Mouse (Mus musculus) heart, embryonic 15.5 days (tissue): ENCODE measurements around the gene Szrd1. TPM values are rescaled to one million over a fixed set of nuclear protein-coding genes. Genes with fewer than 3 reads are reported as not detected.

Experiments
- ATAC-seq: fragments of 200-750 bp; cut with Nextera tagmentation; replicated peaks from 2 replicates; pipeline ENCODE4 v1.8.0; 2017; ENCODE audit warnings: low read depth, moderate TSS enrichment; ENCODE audit not compliant: insufficient number of reproducible peaks, insufficient read depth, low FRiP score
- H3K27ac ChIP-seq: fragments of 300-500 bp; sonication (generic); 2 replicates; pipeline ENCODE4 v1.5.1; 2015; ENCODE audit warnings: mild to moderate bottlenecking, inconsistent platforms
- H3K27me3 ChIP-seq: fragments of 300-500 bp; sonication (generic); 2 replicates; pipeline ENCODE4 v1.6.1; 2015; ENCODE audit warnings: inconsistent platforms
- H3K36me3 ChIP-seq: fragments of 300-500 bp; sonication (generic); 2 replicates; pipeline ENCODE4 v1.6.1; 2015; ENCODE audit warnings: mild to moderate bottlenecking, inconsistent platforms
- H3K4me1 ChIP-seq: fragments of 300-500 bp; sonication (generic); replicated peaks from 2 replicates; pipeline ENCODE4 v1.6.1; 2015; ENCODE audit warnings: inconsistent platforms
- H3K4me2 ChIP-seq: fragments of 300-500 bp; sonication (generic); 2 replicates; pipeline ENCODE4 v1.6.1; 2015; ENCODE audit warnings: inconsistent platforms, mild to moderate bottlenecking, moderate library complexity
- H3K4me3 ChIP-seq: fragments of 300-500 bp; sonication (generic); 2 replicates; pipeline ENCODE4 v1.5.1; 2015; ENCODE audit warnings: mild to moderate bottlenecking, inconsistent platforms
- H3K9ac ChIP-seq: fragments of 300-500 bp; sonication (generic); 2 replicates; pipeline ENCODE4 v1.6.1; 2015; ENCODE audit warnings: mild to moderate bottlenecking, inconsistent platforms
- H3K9me3 ChIP-seq: fragments of 300-500 bp; sonication (generic); replicated peaks from 2 replicates; pipeline ENCODE4 v1.6.1; 2016; ENCODE audit warnings: inconsistent platforms
- WGBS: fragments of 180-500 bp; shearing (Covaris S2); methylation state at CpG from one replicate; pipeline ENCODE4 v1.1.7; 2015; ENCODE audit warnings: mixed read lengths; 5-methylcytosine and 5-hydroxymethylcytosine counted together
- polyA plus RNA-seq: library from polyadenylated mRNA; unstranded; fragments of >200 nt; fragmentation: Nextera tagmentation; extraction: Ambion mirVana; gene quantifications from 2 replicates; pipeline ENCODE4 v1.2.1, GENCODE M21; 2015

The Szrd1 gene
- polyA plus RNA-seq, 1 experiment from 2014 or later, result 30.1 TPM

- H3K9ac ChIP-seq, result no peak overlapping the region
- H3K4me3 ChIP-seq, result no peak overlapping the region
- peaks cover 52% of the 10 kb centered on the region for H3K4me1 ChIP-seq
- ATAC-seq, result no peak
- no peaks in the 10 kb centered on the region for H3K27me3 ChIP-seq
- 9% methylated on average over 8 of the region's 8 CpGs for WGBS
- H3K27ac ChIP-seq, result peak overlapping the region; percentile 6; the same call in 1 of the 2 replicates
- H3K36me3 ChIP-seq, result peaks cover 44% of the 10 kb centered on the region
- H3K9me3 ChIP-seq, result no peaks in the 10 kb centered on the region
- no peak overlapping the region for H3K4me2 ChIP-seq
These were observed 74.5 kb downstream of the Szrd1 start for GRCm38 (mm10) chr4:141065123-141065522.

GRCm38 (mm10) chr4:141064104-141064659, 75.4 kb downstream of the Szrd1 start:
- H3K4me2 ChIP-seq, result no peak overlapping the region
- H3K9ac ChIP-seq, result no peak overlapping the region
- H3K27ac ChIP-seq, result no peak overlapping the region
- no peak overlapping the region for H3K4me3 ChIP-seq
- H3K27me3 ChIP-seq, result no peaks in the 10 kb centered on the region
- H3K4me1 ChIP-seq, result peaks cover 54% of the 10 kb centered on the region
- WGBS, result 80% methylated on average over 4 of the region's 4 CpGs
- no peak for ATAC-seq
- no peaks in the 10 kb centered on the region for H3K9me3 ChIP-seq
- H3K36me3 ChIP-seq, result peaks cover 39% of the 10 kb centered on the region

Other genes starting within 250 kb of the Szrd1 start
- 1.2 and 3.1 TPM in 2 replicates for gene Padi2, start 233.4 kb downstream of the Szrd1 start, polyA plus RNA-seq
- gene Sdhb, start 178.6 kb downstream of the Szrd1 start, polyA plus RNA-seq, result 812 and 965 TPM in 2 replicates
- 23.4 and 38.8 TPM in 2 replicates for gene Atp13a2, start 152.9 kb downstream of the Szrd1 start, polyA plus RNA-seq
- gene Mfap2, start 129.4 kb downstream of the Szrd1 start, polyA plus RNA-seq, result 237 and 341 TPM in 2 replicates
- gene Crocc, start 79.2 kb downstream of the Szrd1 start, polyA plus RNA-seq, result 3.4 and 4.7 TPM in 2 replicates
- gene Necap2, start 61.4 kb downstream of the Szrd1 start, polyA plus RNA-seq, result 38.6 and 52.4 TPM in 2 replicates
- gene Spata21, start 51.4 kb downstream of the Szrd1 start, polyA plus RNA-seq, result 0.26 TPM in 1 of 2 replicates, not detected in the other
- 10.3 and 15.3 TPM in 2 replicates for gene Fbxo42, start 8.1 kb upstream of the Szrd1 start, polyA plus RNA-seq
- 1.9 and 3.2 TPM in 2 replicates for gene Rsg1, start 74.2 kb upstream of the Szrd1 start, polyA plus RNA-seq
- gene Arhgef19, start 99.7 kb upstream of the Szrd1 start, polyA plus RNA-seq, result 3.2 and 5.7 TPM in 2 replicates
- 2.7 and 4.2 TPM in 2 replicates for gene Epha2, start 161.5 kb upstream of the Szrd1 start, polyA plus RNA-seq
- 0.53 and 0.70 TPM in 2 replicates for gene Fam131c, start 228.4 kb upstream of the Szrd1 start, polyA plus RNA-seq